Mouse (Mus musculus) myocyte (in vitro differentiated cells): ENCODE measurements around the gene Esrrb. TPM values are rescaled to one million over a fixed set of nuclear protein-coding genes. Genes with fewer than 3 reads are reported as not detected.

Experiments used
- H3K27me3 ChIP-seq: one replicate; pipeline ENCODE4 v1.6.1; 2011; ENCODE audit not compliant: control insufficient read depth, insufficient read depth, insufficient read length
- H3K36me3 ChIP-seq: one replicate; pipeline ENCODE4 v1.6.1; 2011; ENCODE audit not compliant: control insufficient read depth, insufficient read depth
- H3K4me2 ChIP-seq: one replicate; pipeline ENCODE4 v1.6.1; 2011; ENCODE audit warnings: low read depth, control low read depth
- H3K4me3 ChIP-seq: one replicate; pipeline ENCODE4 v1.5.1; 2011; ENCODE audit warnings: mild to moderate bottlenecking, control low read depth, moderate library complexity
- H3K79me2 ChIP-seq: one replicate; pipeline ENCODE4 v1.6.1; 2011; ENCODE audit not compliant: control insufficient read depth, insufficient read depth
- H3ac ChIP-seq: one replicate; pipeline ENCODE4 v1.6.1; 2011; ENCODE audit not compliant: control insufficient read depth, insufficient read length
- CEBPB ChIP-seq: IDR thresholded peaks from 2 replicates; pipeline ENCODE4 v1.6.1; 2011; ENCODE audit warnings: mild to moderate bottlenecking, moderate library complexity; ENCODE audit not compliant: poor library complexity, insufficient read depth, severe bottlenecking
- E2F4 ChIP-seq: IDR thresholded peaks from one replicate; pipeline ENCODE4 v1.6.1; 2011; ENCODE audit warnings: mild to moderate bottlenecking, control low read depth, moderate library complexity; ENCODE audit not compliant: insufficient read depth
- MAX ChIP-seq: IDR thresholded peaks from one replicate; pipeline ENCODE4 v1.6.1; 2011; ENCODE audit warnings: low read depth, mild to moderate bottlenecking, control low read depth
- MYOD1 ChIP-seq, 3 experiments: IDR thresholded peaks; one replicate each; pipeline ENCODE4 v1.6.1; 2011; ENCODE audit warnings: control low read depth in 2 of 3, low read depth in 2 of 3, mild to moderate bottlenecking in 2 of 3, moderate library complexity in 1 of 3; ENCODE audit not compliant: insufficient read length in 2 of 3, control insufficient read depth in 1 of 3
- MYOG ChIP-seq, 3 experiments: IDR thresholded peaks; one replicate each; pipeline ENCODE4 v1.6.1; 2011; ENCODE audit warnings: control low read depth in 2 of 3, low read depth in 2 of 3, mild to moderate bottlenecking in 2 of 3; ENCODE audit not compliant: insufficient read length in 2 of 3, control insufficient read depth in 1 of 3, insufficient read depth in 1 of 3
- POLR2A ChIP-seq: IDR thresholded peaks from one replicate; pipeline ENCODE4 v1.6.1; 2011; ENCODE audit warnings: low read depth, mild to moderate bottlenecking, control low read depth, moderate library complexity; ENCODE audit not compliant: insufficient read length
- POLR2AphosphoS2 ChIP-seq: IDR thresholded peaks from one replicate; pipeline ENCODE4 v1.6.1; 2011; ENCODE audit warnings: low read depth, control low read depth; ENCODE audit not compliant: insufficient read length
- REST ChIP-seq: IDR thresholded peaks from one replicate; pipeline ENCODE4 v1.6.1; 2011; ENCODE audit warnings: mild to moderate bottlenecking, control low read depth, moderate library complexity; ENCODE audit not compliant: insufficient read depth, insufficient read length
- SRF ChIP-seq: IDR thresholded peaks from one replicate; pipeline ENCODE4 v1.6.1; 2011; ENCODE audit warnings: low read depth; ENCODE audit not compliant: control insufficient read depth, insufficient read length
- TCF12 ChIP-seq: IDR thresholded peaks from one replicate; pipeline ENCODE4 v1.6.1; 2011; ENCODE audit warnings: mild to moderate bottlenecking, control low read depth; ENCODE audit not compliant: poor library complexity, insufficient read depth, severe bottlenecking
- TCF3 ChIP-seq: IDR thresholded peaks from one replicate; pipeline ENCODE4 v1.6.1; 2011; ENCODE audit warnings: low read depth, control low read depth; ENCODE audit not compliant: insufficient read length
- USF1 ChIP-seq: IDR thresholded peaks from one replicate; pipeline ENCODE4 v1.6.1; 2011; ENCODE audit warnings: low read depth, mild to moderate bottlenecking, control low read depth, moderate library complexity
- polyA plus RNA-seq: library from polyadenylated mRNA; unstranded; fragments of >200 nt; fragmentation: generic; extraction: Trizol; gene quantifications from one replicate; pipeline ENCODE4 v1.2.1, GENCODE M21; 2012; ENCODE audit warnings: missing spikeins

Gene Esrrb
- polyA plus RNA-seq, 1 experiment = 2.3 TPM

DNA sequence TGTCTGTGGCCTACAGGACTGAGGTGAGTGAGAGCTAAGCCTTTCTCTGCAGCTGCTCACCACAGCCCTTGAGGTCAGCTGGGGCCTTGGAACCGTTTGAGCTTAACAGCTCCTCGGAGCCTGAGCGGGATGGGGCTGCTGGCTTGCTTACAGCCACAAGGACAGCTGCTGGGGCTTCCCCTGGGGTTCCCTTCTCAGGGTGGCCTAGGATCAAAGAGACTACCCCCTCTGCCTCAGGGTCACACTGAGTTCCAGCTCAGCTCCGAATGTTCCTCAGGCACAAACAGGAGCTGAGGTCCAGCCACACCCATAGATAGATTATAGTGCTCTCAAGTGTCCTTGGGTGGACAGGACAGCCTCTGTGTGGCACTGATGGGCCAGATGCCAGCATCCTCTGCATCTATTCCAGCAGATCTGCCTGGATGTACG, 122.5 kb downstream of the Esrrb start:
- Histone ChIP-seq H3ac (no peak overlapping the region), H3K79me2 (no peaks in the 10 kb centered on the region)
- TF ChIP-seq TCF12 (no peak), MYOD1 (IDR thresholded peaks at IDR 0.05; ENCODE audit: control insufficient read depth in 1 of 3, insufficient read length in 2 of 3, low read depth in 2 of 3) (peak in 2 of 3 experiments; percentile 33 to 49), MAX (no peak), MYOG (IDR thresholded peaks at IDR 0.05; ENCODE audit: control insufficient read depth in 1 of 3, insufficient read depth in 1 of 3, insufficient read length in 2 of 3, low read depth in 2 of 3) (peak in 1 of 3 experiments; percentile 62), TCF3 (no peak), USF1 (no peak), E2F4 (no peak), POLR2AphosphoS2 (no peak)

DNA sequence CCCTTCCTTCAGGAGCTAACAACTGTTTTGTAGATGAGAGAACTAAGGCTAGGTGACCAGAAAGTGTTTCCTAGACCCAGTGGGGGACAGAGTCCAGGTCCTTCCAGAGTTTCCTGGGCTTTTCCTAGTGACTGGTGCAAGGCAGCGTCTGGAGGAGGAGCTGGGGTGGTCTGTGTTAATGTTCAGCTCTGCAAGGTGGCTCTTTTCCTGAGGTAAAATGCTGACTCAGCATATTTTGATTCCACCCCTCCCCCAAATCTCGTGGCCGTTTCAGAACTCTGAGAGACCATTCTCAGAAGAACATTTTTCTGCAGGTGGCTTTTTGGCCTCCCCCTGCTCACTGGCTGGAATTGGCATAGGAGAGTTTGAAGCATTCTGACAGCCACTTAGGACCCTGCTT, 127.1 kb downstream of the Esrrb start:
- Histone ChIP-seq H3ac (no peak overlapping the region), H3K4me2 (no peak overlapping the region), H3K4me3 (no peak overlapping the region), H3K79me2 (no peaks in the 10 kb centered on the region), H3K36me3 (no peaks in the 10 kb centered on the region), H3K27me3 (peaks cover 9% of the 10 kb centered on the region)
- TF ChIP-seq POLR2AphosphoS2 (no peak), MAX (no peak), E2F4 (no peak), TCF3 (no peak), POLR2A (no peak), USF1 (no peak), MYOD1 (IDR thresholded peaks at IDR 0.05; ENCODE audit: control insufficient read depth in 1 of 3, insufficient read length in 2 of 3, low read depth in 2 of 3) (no peak), CEBPB (no peak)

More for the DNA sequence above, 122.5 kb downstream of the Esrrb start:
- Histone ChIP-seq H3K27me3 (peaks cover 13% of the 10 kb centered on the region), H3K4me3 (no peak overlapping the region), H3K4me2 (no peak overlapping the region), H3K36me3 (no peaks in the 10 kb centered on the region)

DNA sequence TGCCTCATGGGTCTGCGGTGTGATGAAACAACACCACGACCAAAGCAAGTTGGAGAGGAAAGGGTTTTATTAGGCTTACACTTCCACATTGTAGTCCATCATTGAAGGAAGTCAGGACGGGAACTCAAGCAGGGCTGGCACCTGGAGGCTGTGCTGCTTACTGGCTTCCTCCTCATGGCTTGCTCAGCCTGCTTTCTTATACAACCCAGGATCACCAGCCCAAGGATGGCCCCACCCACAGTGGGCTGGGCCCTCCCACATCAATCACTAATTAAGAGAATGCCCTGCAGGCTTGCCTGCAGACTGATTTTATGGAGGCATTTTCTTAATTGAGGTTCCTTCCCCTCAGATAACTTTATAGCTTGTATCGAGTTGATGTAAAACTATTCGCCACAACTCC, 129.1 kb downstream of the Esrrb start:
- TF ChIP-seq MAX (no peak), TCF3 (no peak), POLR2A (no peak), REST (no peak), E2F4 (no peak), POLR2AphosphoS2 (no peak), CEBPB (no peak), TCF12 (no peak), MYOD1 (IDR thresholded peaks at IDR 0.05; ENCODE audit: control insufficient read depth in 1 of 3, insufficient read length in 2 of 3, low read depth in 2 of 3) (no peak), SRF (no peak), MYOG (IDR thresholded peaks at IDR 0.05; ENCODE audit: control insufficient read depth in 1 of 3, insufficient read depth in 1 of 3, insufficient read length in 2 of 3, low read depth in 2 of 3) (no peak), USF1 (no peak)
- H3ac ChIP-seq = no peak overlapping the region
- no peaks in the 10 kb centered on the region for H3K79me2 ChIP-seq
- H3K27me3 ChIP-seq = peaks cover 9% of the 10 kb centered on the region
- H3K4me2 ChIP-seq = no peak overlapping the region
- no peaks in the 10 kb centered on the region for H3K36me3 ChIP-seq
- H3K4me3 ChIP-seq = no peak overlapping the region

DNA sequence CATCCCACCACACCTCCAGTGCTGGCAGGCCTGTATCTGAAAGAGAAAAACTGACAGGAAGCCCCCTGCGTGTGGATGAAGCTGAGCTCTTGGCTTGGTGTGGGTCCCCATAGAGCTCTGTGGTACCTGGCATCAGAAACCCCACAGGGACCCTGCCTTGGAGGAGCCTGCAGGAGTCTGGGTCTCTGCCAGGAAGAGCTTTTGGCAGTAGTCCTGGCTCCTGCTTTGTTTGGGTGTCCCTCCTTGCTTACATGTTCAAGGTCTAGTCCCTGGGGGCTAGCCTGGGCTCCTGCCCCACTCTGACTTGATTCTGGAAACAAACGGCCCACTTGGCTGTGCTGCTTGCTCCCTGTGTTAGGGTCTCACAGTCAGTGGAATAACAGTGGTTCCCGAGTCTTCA, 130.6 kb downstream of the Esrrb start:
- Histone ChIP-seq H3K79me2 (no peaks in the 10 kb centered on the region), H3K4me3 (no peak overlapping the region), H3K27me3 (peaks cover 10% of the 10 kb centered on the region), H3K36me3 (no peaks in the 10 kb centered on the region), H3ac (no peak overlapping the region), H3K4me2 (no peak overlapping the region)
- TF ChIP-seq TCF3 = no peak
- TF ChIP-seq REST = no peak
- TF ChIP-seq POLR2A = no peak
- TF ChIP-seq MYOG (IDR thresholded peaks at IDR 0.05; ENCODE audit: control insufficient read depth in 1 of 3, insufficient read depth in 1 of 3, insufficient read length in 2 of 3, low read depth in 2 of 3) = no peak
- TF ChIP-seq MAX = no peak
- no peak for TF ChIP-seq USF1
- no peak for TF ChIP-seq MYOD1 (IDR thresholded peaks at IDR 0.05; ENCODE audit: control insufficient read depth in 1 of 3, insufficient read length in 2 of 3, low read depth in 2 of 3)
- no peak for TF ChIP-seq E2F4
- no peak for TF ChIP-seq POLR2AphosphoS2
- no peak for TF ChIP-seq TCF12
- no peak for TF ChIP-seq SRF
- TF ChIP-seq CEBPB = no peak

DNA sequence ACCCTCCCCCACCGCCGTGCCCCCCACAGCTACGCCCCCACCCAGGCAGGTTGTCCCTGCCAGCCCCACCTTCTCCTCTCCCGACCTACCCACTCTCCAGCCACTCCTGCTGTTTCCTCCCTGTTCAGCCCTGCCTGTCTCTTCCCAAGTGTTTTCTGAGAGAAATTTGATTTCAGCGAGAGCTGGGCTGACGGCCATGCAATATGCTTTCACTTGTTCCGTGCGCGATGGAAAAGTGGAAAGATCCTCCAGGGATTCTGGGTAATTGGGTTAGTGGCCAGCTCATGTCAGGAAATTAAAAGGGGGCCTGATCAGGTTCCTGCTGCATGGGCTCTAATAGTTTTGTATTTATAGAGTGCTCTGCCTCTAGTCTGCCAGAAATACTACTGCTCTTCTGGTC, 131.9 kb downstream of the Esrrb start:
- H3K27me3 ChIP-seq = peaks cover 19% of the 10 kb centered on the region
- H3K4me3 ChIP-seq = no peak overlapping the region

More for the DNA sequence above, 131.9 kb downstream of the Esrrb start:
- no peak for TF ChIP-seq POLR2A
- no peak for TF ChIP-seq SRF
- TF ChIP-seq E2F4 = no peak
- TF ChIP-seq CEBPB = no peak
- TF ChIP-seq MAX = no peak
- Histone ChIP-seq H3K4me2 (peak overlapping the region; percentile 30), H3ac (no peak overlapping the region), H3K36me3 (no peaks in the 10 kb centered on the region), H3K79me2 (no peaks in the 10 kb centered on the region)
